Mouse (Mus musculus): ENCODE data around the gene Tcte1. TPM values are rescaled to one million over a fixed set of nuclear protein-coding genes. Genes with fewer than 3 reads are reported as not detected.

Gene Tcte1
- polyA plus RNA-seq, 1 experiment from 2014 or later, result not detected

DNA sequence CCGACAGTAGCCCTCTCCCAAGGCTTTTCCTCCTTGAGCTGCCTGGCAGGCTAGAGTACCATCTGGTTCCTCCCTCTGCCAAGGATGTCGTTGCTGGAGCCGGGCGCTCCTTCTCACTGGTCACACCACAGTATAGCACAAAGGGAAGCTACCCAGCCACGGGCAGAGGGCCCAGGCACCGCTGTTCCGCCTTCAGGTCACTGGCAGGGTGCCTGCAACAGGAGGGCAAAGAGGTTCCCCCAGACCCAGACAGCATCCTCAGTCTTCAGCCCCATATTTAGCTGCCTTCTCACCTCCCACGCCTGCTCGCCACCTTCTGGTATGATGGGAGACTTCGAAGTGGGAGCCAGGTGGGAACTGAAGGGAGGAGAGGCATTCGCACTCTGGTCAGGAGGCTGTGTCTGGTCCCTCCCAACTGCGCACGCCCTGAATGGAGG, 7.1 kb downstream of the Tcte1 start:
- POLR2A ChIA-PET, result no interaction called here
- TF ChIP-seq CTCF (IDR thresholded peaks at IDR 0.05), result no peak
- in situ Hi-C loops (cut with MboI; ENCODE audit: low pct_unique_long_range_greater_than_20kb), result no loop called here
- DNase-seq (ENCODE audit: low read depth, low spot score), result no peak
- no peak for ATAC-seq
- CTCF ChIA-PET, result no interaction called here
- peaks cover 48% of the 10 kb centered on the region for H3K27me3 ChIP-seq

DNA sequence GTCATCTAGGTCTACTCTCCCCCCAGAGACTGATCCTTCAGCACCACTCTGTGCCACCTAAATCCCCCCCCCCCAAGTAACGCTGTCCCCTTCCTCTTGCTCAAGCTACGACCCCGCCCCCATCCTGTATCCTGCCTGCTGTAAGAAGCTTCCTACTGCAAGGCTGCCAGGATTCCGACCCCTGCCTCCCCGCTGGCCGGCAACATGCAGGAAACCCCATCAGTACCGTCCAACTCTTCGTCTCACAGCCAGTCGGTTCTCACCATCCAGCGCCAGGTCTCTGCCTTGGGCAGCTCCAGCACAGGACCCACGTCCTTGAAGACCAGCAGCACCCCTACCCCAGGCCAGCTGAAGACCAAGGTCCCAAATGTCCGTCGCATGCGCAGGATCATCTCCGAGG, 9.7 kb downstream of the Tcte1 start:
- ATAC-seq (no peak), DNase-seq (ENCODE audit: low read depth, low spot score) (no peak)
- peaks cover 40% of the 10 kb centered on the region for H3K27me3 ChIP-seq
- ChIA-PET CTCF (interaction anchor here (1.2 to 1.4 kb wide), 2 partner anchors 15 to 17 kb away, joined by 3 read pairs; no protein-coding TSS in a partner anchor), POLR2A (interaction anchor here (0.6 kb wide), 1 partner anchor 500 kb away, joined by 4 read pairs; no protein-coding TSS in a partner anchor)
- in situ Hi-C loops (cut with MboI; ENCODE audit: low pct_unique_long_range_greater_than_20kb), result no loop called here
- no peak for TF ChIP-seq CTCF (IDR thresholded peaks at IDR 0.05)

DNA sequence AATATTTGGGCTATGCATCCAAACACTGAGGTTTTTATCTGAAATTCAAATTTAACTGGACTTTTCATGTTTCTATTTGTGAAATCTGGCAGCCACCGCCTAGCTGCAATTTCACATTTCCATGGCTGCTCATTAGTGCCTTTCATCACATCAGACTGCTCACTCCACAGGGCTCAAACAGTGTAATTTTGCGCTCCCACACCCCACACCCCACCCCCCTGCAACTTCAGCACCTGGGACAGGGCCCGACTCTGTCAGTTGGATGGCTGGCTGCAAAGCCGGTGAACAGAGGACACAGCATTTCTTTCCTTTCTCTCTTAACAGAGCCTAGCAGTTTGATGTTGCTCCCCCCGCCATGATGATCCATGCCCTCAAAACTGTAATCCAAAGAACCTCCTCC, 13.0 kb downstream of the Tcte1 start:
- in situ Hi-C loops (cut with MboI; ENCODE audit: low pct_unique_long_range_greater_than_20kb), result no loop called here
- peaks cover 26% of the 10 kb centered on the region for H3K27me3 ChIP-seq
- ChIA-PET CTCF (no interaction called here), POLR2A (no interaction called here)
- ATAC-seq (no peak), DNase-seq (ENCODE audit: low read depth, low spot score) (no peak)
- no peak for TF ChIP-seq CTCF (IDR thresholded peaks at IDR 0.05)

DNA sequence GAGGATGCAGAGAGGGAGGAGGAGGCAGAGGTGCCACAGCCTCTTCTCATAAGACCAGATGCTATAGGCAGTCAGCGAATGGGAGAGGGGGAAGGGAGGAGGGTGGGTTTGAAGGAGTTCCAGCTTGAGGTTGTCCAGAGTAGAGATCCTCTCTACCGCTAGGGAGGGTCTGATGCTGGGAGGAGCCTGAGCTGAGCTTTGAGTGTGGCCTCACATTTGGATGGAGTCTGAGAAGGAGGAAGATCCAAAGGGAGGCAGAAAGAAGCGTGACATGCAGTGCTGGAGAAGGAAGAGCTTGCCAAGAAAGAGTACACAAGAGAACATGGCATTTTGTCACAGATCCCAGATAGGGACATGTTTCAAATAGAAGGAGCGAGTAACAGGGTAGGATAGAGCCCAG, 15.2 kb downstream of the Tcte1 start:
- ChIA-PET POLR2A (no interaction called here), CTCF (interaction anchor here (0.6 to 1.0 kb wide), 2 partner anchors 9 to 22 kb away, joined by 3 to 5 read pairs; no protein-coding TSS in a partner anchor)
- no peak for DNase-seq (ENCODE audit: low read depth, low spot score)
- H3K27me3 ChIP-seq, result peaks cover 18% of the 10 kb centered on the region
- TF ChIP-seq CTCF (IDR thresholded peaks at IDR 0.05), result no peak
- no peak for ATAC-seq
- in situ Hi-C loops (cut with MboI; ENCODE audit: low pct_unique_long_range_greater_than_20kb), result no loop called here

DNA sequence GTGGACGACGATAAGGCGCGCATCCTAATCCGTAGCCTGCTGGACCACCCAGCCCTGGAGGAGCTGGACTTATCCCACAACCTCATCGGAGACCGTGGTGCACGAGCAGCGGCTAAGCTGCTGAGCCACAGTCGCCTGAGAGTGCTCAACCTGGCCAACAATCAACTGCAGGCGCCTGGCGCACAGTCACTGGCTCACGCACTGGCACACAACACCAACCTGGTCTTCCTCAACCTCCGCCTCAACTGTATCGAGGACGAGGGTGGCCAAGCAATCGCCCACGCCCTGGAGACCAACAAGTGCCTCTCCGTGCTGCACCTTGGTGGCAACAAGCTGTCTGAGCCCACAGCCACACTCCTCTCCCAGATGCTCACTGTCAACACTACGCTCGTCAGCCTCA, 16.4 kb downstream of the Tcte1 start:
- ATAC-seq (no peak), DNase-seq (ENCODE audit: low read depth, low spot score) (no peak)
- ChIA-PET CTCF (no interaction called here), POLR2A (no interaction called here)
- no peak for TF ChIP-seq CTCF (IDR thresholded peaks at IDR 0.05)
- peaks cover 15% of the 10 kb centered on the region for H3K27me3 ChIP-seq
- in situ Hi-C loops (cut with MboI; ENCODE audit: low pct_unique_long_range_greater_than_20kb), result no loop called here

DNA sequence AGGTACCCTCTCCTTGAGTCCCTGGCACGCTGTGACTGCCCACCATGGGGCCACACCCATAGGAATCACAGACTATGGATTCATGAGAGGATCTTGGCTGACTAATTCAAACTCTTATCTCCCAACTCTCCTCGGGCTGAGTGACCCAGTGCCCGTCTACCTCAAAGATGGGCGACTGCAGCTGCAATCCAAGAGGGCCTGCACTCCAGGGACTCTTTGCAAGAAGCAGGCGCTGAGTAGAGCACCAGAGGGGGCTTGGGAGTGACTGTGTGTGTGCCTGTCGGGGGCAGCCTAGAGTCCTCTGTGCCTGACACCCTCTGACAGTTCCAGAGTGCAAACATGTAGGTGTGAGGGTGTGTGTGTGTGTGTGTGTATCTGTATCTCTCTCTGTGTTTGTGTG, 18.9 kb downstream of the Tcte1 start:
- CTCF ChIA-PET, result interaction anchor here (0.7 to 1.7 kb wide), 2 partner anchors 10 to 26 kb away, joined by 4 read pairs; no protein-coding TSS in a partner anchor
- POLR2A ChIA-PET, result no interaction called here

DNA sequence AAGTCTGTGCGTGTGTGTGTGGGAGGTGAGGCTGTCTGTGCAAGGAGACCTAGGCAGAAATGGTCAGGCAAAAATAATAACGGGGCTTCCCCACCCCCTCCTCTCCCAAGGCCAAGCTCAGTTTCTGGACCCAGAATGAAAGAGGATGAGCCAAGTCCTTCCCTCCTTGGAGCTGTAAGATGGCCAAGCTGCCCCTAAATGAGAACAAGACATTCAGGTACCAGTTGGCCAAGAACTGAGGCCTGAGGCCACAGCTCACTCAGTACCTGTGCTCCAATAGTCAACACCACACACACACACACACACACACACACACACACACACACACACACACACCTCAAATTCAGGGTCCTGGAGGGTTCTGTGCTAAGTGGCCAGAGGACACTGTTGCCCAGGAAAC, 19.5 kb downstream of the Tcte1 start:
- POLR2A ChIA-PET, result no interaction called here
- TF ChIP-seq CTCF (IDR thresholded peaks at IDR 0.05), result no peak
- in situ Hi-C loops (cut with MboI; ENCODE audit: low pct_unique_long_range_greater_than_20kb), result no loop called here
- no peak for DNase-seq (ENCODE audit: low read depth, low spot score)
- peaks cover 11% of the 10 kb centered on the region for H3K27me3 ChIP-seq
- ATAC-seq, result no peak
- CTCF ChIA-PET, result interaction anchor here (0.7 to 1.7 kb wide), 2 partner anchors 9 to 26 kb away, joined by 4 read pairs; no protein-coding TSS in a partner anchor

More for the DNA sequence above, 18.9 kb downstream of the Tcte1 start:
- in situ Hi-C loops (cut with MboI; ENCODE audit: low pct_unique_long_range_greater_than_20kb), result no loop called here
- DNase-seq (ENCODE audit: low read depth, low spot score) (no peak), ATAC-seq (no peak)
- peaks cover 11% of the 10 kb centered on the region for H3K27me3 ChIP-seq
- TF ChIP-seq CTCF (IDR thresholded peaks at IDR 0.05), result no peak

DNA sequence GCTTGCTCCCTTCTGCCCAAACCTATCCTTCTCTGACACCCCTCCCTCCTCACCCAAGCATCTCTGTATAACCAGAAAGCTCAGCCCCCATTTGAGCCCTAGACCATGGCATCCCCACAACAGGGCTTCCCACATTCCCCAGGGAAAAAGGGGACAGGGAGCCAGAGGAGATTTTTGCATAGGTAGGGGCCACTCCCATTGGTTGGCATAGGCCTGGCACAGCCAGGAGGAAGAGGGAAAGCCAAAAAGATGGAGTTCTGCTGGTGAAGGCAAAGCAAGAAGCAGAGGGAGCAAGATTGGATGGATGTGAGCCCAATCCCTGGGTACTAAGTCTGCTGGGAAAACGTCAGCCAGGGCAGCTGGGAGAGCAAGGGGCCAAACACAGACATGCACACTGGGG, 19.9 kb downstream of the Tcte1 start:
- peaks cover 11% of the 10 kb centered on the region for H3K27me3 ChIP-seq
- in situ Hi-C loops (cut with MboI; ENCODE audit: low pct_unique_long_range_greater_than_20kb), result no loop called here
- no peak for ATAC-seq
- ChIA-PET CTCF (interaction anchor here (1.7 kb wide), 1 partner anchor 27 kb away, joined by 4 read pairs; no protein-coding TSS in a partner anchor), POLR2A (no interaction called here)
- no peak for DNase-seq (ENCODE audit: low read depth, low spot score)
- no peak for TF ChIP-seq CTCF (IDR thresholded peaks at IDR 0.05)

DNA sequence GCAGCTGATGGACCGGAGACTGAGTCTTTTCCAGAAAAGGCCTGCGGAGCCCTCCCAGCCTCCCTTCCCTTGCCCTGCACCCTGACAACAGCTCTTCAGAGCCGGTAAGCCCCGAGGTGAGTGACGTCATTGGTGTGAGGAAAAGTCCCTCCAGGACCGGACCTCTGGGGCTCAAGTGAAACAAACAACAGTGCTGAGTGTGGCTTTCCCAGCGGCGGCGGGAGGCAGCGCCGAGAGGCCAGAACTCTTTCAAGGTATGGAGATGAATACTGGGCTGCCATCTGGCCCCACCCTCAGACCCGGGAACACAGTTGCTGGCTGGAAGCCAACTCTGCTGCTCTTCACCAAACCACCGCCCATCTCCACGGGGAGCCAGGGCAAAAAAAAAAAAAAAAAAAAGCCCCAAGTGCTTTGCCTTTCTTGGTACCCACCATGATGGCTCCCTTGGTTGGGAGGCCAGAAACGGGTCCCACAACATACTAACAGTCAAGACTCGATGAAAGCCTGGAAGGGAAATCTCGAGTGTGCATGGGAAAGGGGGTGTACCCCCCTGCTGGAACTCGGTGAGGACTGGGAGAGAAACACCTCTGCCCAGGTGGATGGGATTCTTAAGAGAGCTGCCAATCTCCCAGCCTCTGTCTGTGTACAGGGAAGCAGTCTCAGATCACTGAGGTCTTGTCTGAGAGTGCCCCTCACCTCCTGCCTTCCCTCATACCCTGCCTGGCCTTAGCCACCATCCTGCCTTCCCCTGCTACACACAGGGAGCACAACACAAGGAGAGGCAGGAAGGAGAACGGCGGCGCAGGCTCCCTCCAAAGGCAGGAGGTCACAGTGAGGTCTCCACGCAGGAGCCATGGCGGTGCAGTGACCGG, 21.0 kb downstream of the Tcte1 start:
- no peak for DNase-seq (ENCODE audit: low read depth, low spot score)
- no peak for ATAC-seq
- TF ChIP-seq CTCF (IDR thresholded peaks at IDR 0.05), result no peak
- H3K27me3 ChIP-seq, result peaks cover 8% of the 10 kb centered on the region
- ChIA-PET POLR2A (no interaction called here), CTCF (interaction anchor here (1.0 to 1.7 kb wide), 2 partner anchors 28 kb away, joined by 4 read pairs; no protein-coding TSS in a partner anchor)
- in situ Hi-C loops (cut with MboI; ENCODE audit: low pct_unique_long_range_greater_than_20kb), result no loop called here

DNA sequence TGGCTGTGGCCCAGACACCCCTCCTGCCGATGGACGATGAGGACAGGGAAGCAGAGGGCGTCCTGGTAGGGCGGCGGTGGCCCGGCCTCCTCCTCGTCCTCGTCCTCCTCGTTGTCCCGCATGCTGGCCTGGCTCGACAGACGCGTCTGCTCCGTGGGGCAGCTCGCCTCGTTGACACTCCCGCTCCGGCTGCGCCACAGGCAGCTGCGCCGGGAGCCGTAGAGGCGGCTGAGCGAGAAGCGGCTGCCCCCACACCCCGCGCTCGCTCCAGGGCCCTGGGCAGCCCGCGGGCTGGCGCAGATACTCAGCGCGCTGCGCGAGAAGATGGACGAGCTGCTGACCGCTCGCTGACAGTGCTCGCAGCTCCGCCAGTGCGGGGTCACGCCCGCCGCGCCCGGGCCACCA, 21.6 kb downstream of the Tcte1 start:
- in situ Hi-C loops (cut with MboI; ENCODE audit: low pct_unique_long_range_greater_than_20kb), result no loop called here
- no peak for TF ChIP-seq CTCF (IDR thresholded peaks at IDR 0.05)
- H3K27me3 ChIP-seq, result peaks cover 3% of the 10 kb centered on the region
- DNase-seq (ENCODE audit: low read depth, low spot score), result no peak
- CTCF ChIA-PET, result interaction anchor here (1.0 kb wide), 1 partner anchor 29 kb away, joined by 4 read pairs; no protein-coding TSS in a partner anchor
- POLR2A ChIA-PET, result no interaction called here
- ATAC-seq, result no peak

DNA sequence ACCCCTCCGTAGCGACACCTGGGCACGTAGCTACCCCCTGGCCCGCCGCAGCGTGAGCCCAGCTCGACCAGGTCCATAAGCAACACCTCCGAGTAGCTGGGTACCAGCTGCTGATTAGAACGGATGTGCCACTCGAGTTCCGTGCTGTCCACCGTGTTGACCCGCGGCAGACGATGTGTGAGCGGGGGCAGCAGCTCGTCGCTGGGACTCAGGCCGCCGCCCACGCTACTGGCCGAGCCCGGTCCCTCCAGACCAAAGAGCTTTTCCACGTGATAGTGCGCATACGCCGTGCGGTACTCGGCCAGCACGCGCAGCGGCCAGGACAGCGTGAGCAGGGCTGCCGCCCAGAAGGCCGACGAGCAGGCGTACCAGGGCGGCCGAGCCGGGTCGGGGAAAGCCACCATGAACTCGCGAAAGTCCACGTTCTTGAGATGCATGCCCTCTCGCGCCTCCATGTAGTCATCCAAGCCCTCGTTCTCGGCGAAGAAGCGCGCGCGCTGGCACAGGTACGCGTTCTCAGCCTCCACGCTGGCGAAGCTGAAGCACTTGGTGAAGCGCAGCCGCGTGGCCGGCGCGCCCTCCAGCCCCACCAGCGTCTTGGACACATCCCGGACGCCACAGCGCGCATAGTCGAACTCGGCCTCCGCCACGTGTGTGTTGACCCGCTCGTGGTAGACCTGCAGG, 22.2 kb downstream of the Tcte1 start:
- peaks cover 3% of the 10 kb centered on the region for H3K27me3 ChIP-seq
- POLR2A ChIA-PET, result no interaction called here
- no peak for TF ChIP-seq CTCF (IDR thresholded peaks at IDR 0.05)
- ATAC-seq (no peak), DNase-seq (ENCODE audit: low read depth, low spot score) (no peak)
- CTCF ChIA-PET, result no interaction called here
- in situ Hi-C loops (cut with MboI; ENCODE audit: low pct_unique_long_range_greater_than_20kb), result no loop called here

Data from Patski (cell line).